Mouse (Mus musculus) heart, adult 10 weeks (tissue): ENCODE data around the gene Sclt1. TPM values are rescaled to one million over a fixed set of nuclear protein-coding genes. Genes with fewer than 3 reads are reported as not detected.

ENCODE experiments used
- polyA plus RNA-seq: library from polyadenylated mRNA; stranded (reverse); fragments of 350-450 nt; fragmentation: Illumina TruSeq; extraction: RNeasy Lipid Tissue Mini Kit (QIAGEN cat#74804); gene quantifications from one replicate; pipeline ENCODE4 v1.2.3, GENCODE M21; 2014; ENCODE audit warnings: low read depth, low replicate concordance

Sclt1 gene
- 9.9 TPM for polyA plus RNA-seq

DNA sequence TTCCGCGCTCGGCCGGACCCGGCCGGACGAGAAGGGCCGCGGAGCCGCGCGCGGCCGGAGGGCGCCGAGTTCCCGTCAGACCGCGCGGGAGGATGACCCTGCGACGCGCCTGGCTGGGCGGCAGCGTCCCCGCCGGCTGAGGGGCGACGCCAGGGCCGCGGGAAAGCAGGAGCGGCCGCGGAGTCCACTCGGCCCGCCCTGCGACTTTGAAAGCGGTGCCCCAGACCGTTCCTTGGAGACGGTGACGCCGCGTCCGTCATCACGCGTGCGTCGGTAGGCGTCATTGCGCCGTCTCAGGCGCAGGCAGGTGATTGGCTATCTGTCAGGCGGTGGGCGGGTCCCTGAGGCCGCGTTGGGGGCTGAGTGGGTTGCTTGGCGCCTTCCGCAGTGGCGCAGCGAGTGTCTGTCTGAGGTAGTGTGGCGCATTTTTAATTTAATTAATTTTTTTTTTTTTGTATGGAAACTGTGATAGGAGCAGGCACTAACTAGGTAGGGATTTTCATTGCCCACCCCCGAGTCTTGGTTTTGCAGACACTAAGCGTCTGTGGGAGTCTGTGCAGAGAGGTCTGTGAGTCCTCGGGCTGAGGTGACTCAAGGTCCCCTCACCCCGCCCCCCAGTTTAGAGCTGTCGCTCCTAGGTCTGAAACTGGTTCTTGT, at the start of gene Sclt1, which contains the start of gene D3Ertd751e:
Gene Sclt1, minus strand, starts transcription at position 237 of the 657 bp plus-strand sequence.
Gene D3Ertd751e, plus strand, starts transcription at position 334 of the 657 bp plus-strand sequence.

Other genes starting within 250 kb of the Sclt1 start
- gene Jade1, start 186.8 kb downstream of the Sclt1 start, polyA plus RNA-seq: 21.9 TPM
- gene D3Ertd751e, start 97 bp upstream of the Sclt1 start, polyA plus RNA-seq: 20.4 TPM